Mouse (Mus musculus) testis, postnatal 14 days (tissue): ENCODE results near the gene Eif1.
A peak's percentile ranks its signal among the peaks of the same experiment; 100 is the strongest.
"Not testable (repeated sequence)": the region's sequence is repeated elsewhere in the genome, so short reads cannot be mapped to it uniquely, and the experiment has no call there.

Source experiments
- DNase-seq: peaks from one replicate; pipeline ENCODE4 v3.0.0; 2021; ENCODE audit warnings: low spot score

The Eif1 gene

GRCm38 (mm10) chr11:100352076-100352857 is 32.6 kb downstream of the Eif1 start:
- DNase-seq, result no peak

- peak; percentile 30 for DNase-seq
These were observed 35.7 kb downstream of the Eif1 start for GRCm38 (mm10) chr11:100355151-100355951.

- DNase-seq, result peak; percentile 56
These were observed 36.5 kb downstream of the Eif1 start, which contains the start of gene Hap1 for GRCm38 (mm10) chr11:100355972-100356818. Gene Hap1, minus strand, starts transcription at chr11:100356128.

GRCm38 (mm10) chr11:100356819-100357211 is 37.1 kb downstream of the Eif1 start:
- DNase-seq, result no peak

- no peak for DNase-seq
These were observed 37.7 kb downstream of the Eif1 start for GRCm38 (mm10) chr11:100357408-100357807.

DNA sequence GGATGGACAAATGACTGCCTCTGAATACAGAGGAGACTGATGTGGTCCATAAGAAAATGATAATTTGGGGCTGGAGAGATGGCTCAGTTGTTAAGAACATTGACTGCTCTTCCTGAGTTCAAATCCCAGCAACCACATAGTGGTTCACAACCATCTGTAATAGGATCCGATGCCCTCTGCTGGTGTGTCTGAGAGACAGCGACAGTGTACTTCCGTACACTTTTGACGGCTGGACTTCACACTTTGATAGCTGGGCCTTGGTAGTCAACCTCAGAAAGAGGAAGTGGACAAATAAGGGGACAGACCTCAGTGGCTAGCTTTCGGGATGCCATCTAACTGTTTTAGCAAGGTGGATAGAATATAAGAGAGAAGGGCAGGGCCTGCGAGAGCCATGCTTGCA is 40.5 kb downstream of the Eif1 start:
- DNase-seq, result no peak

DNA sequence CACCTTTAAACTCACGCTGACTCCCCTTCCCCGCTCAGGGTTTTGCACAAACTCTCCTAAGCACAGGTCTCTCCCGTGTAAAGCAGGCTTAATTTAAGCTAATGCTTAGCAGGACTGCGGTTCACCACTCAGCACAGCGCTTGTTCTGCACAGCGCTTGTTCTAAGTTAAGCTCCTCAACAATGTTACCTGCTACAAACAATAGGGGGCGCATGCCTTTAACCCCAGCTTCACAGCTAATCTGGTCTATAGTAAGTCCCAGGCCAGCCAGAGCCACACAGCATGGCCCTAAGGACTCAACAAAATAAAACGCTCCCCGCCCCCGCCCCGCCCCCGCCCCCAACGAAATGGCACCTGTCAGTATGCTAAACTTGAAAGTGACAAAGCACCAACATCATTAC is 41.4 kb downstream of the Eif1 start:
- not testable (repeated sequence) for DNase-seq

- DNase-seq, result peak; percentile 65
These were observed 42.7 kb downstream of the Eif1 start for GRCm38 (mm10) chr11:100362209-100362978.

- DNase-seq, result peak; percentile 61
These were observed 43.4 kb downstream of the Eif1 start for GRCm38 (mm10) chr11:100362979-100363562.

- no peak for DNase-seq
These were observed 49.5 kb downstream of the Eif1 start for GRCm38 (mm10) chr11:100369145-100369544.

- DNase-seq, result no peak
These were observed 50.1 kb downstream of the Eif1 start for GRCm38 (mm10) chr11:100369822-100370221.
